Mouse (Mus musculus) kidney, adult 2 months (tissue): ENCODE measurements around the gene Ptma.

Source experiments
- CTCF ChIP-seq: fragments of 200-500 bp; conservative IDR thresholded peaks from 2 replicates; pipeline ENCODE4 v1.5.1; 2011; ENCODE audit warnings: low read depth, mild to moderate bottlenecking, control low read depth, low read length, moderate library complexity, mixed read lengths; ENCODE audit not compliant: insufficient read depth, insufficient read length
- POLR2A ChIP-seq: fragments of 200-500 bp; IDR thresholded peaks from one replicate; pipeline ENCODE4 v1.6.1; 2011; ENCODE audit warnings: low read depth, low read length, control low read depth

DNA sequence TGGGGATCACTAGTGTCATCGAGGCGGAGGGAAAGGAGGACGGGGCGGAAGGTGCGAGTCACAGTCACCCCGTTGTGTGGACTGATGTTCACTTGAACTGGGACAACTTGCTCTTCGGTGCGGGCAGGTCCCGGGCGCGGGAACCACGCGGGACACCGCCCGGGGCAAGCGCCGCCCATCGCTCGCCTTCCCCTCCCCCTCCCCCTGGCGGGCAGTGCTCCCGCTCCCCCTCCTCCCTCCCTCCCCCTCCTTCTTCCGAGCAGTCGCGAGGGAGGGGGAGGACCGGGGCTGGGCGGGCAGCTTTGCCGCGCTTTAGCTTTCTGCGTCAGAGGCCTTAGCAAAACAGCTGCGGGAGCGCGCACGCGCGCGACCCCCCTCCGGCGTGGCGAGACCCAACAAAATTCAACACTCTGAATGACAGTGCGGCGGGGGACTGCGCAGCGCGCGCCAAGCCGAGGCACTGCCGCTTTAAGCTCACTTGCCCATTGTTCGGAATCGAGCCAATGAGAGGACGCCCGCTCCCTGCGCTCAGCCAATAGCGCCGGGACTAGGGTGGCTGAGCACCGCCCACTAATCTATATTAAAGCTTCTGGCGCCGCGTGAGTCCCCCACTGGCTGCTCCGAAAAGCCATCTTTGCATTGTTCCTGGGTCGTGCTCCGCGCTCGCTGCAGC, at the start of gene Ptma:
- TF ChIP-seq POLR2A (peak; percentile 98), CTCF (no peak)
